Mouse (Mus musculus): ENCODE measurements around the gene Il4i1.

Gene Il4i1

GRCm38 (mm10) chr7:44890180-44890579 is 74.0 kb downstream of the Il4i1 start:
- in situ Hi-C loops (cut with MboI, MseI): no loop called here
